Mouse (Mus musculus): ENCODE measurements at regions not wholly inside any gene's neighbourhood (a gene's known extent, or its start where the extent isn't known, plus 50 kb on each side); places are given as distances from the start of the nearest gene placed in this dataset.

GRCm38 (mm10) chr11:7832376-7832775 is 618.7 kb upstream of the Igfbp3 start:
- no peaks in the 10 kb centered on the region for H3K4me1 ChIP-seq (ENCODE audit: insufficient read depth, low read length)
- H3K27me3 ChIP-seq (ENCODE audit: insufficient read depth, low read length): no peaks in the 10 kb centered on the region
- ATAC-seq (ENCODE audit: low FRiP score, low TSS enrichment): no peak
- 66% methylated on average over 8 of the region's 8 CpGs for WGBS
- H3K36me3 ChIP-seq (ENCODE audit: insufficient read depth, low read length): no peaks in the 10 kb centered on the region
- H3K4me3 ChIP-seq (ENCODE audit: low read length): no peak overlapping the region
- no peak overlapping the region for H3K9ac ChIP-seq (replicated peaks; ENCODE audit: low read length)
- H3K27ac ChIP-seq (ENCODE audit: low read length): no peak overlapping the region
- H3K4me2 ChIP-seq (replicated peaks; ENCODE audit: low read depth, low read length): no peak overlapping the region
- no peaks in the 10 kb centered on the region for H3K9me3 ChIP-seq (ENCODE audit: low read length)

GRCm38 (mm10) chr11:7829770-7830169 is 616.0 kb upstream of the Igfbp3 start:
- Histone ChIP-seq H3K27me3 (ENCODE audit: insufficient read depth, low read length) (no peaks in the 10 kb centered on the region), H3K36me3 (ENCODE audit: insufficient read depth, low read length) (no peaks in the 10 kb centered on the region), H3K4me3 (ENCODE audit: low read length) (no peak overlapping the region), H3K4me1 (ENCODE audit: insufficient read depth, low read length) (no peaks in the 10 kb centered on the region), H3K27ac (ENCODE audit: low read length) (no peak overlapping the region), H3K9me3 (ENCODE audit: low read length) (no peaks in the 10 kb centered on the region), H3K9ac (replicated peaks; ENCODE audit: low read length) (no peak overlapping the region), H3K4me2 (replicated peaks; ENCODE audit: low read depth, low read length) (no peak overlapping the region)
- ATAC-seq (ENCODE audit: low FRiP score, low TSS enrichment): no peak
- WGBS: 46% methylated on average over 1 of the region's 1 CpGs

- no peaks in the 10 kb centered on the region for H3K9me3 ChIP-seq (ENCODE audit: low read length)
- H3K36me3 ChIP-seq (ENCODE audit: insufficient read depth, low read length): no peaks in the 10 kb centered on the region
- no peaks in the 10 kb centered on the region for H3K27me3 ChIP-seq (ENCODE audit: insufficient read depth, low read length)
- no peaks in the 10 kb centered on the region for H3K4me1 ChIP-seq (ENCODE audit: insufficient read depth, low read length)
- H3K27ac ChIP-seq (ENCODE audit: low read length): no peak overlapping the region
- WGBS: 87% methylated on average over 4 of the region's 4 CpGs
- no peak overlapping the region for H3K4me2 ChIP-seq (replicated peaks; ENCODE audit: low read depth, low read length)
- no peak for ATAC-seq (ENCODE audit: low FRiP score, low TSS enrichment)
- H3K4me3 ChIP-seq (ENCODE audit: low read length): no peak overlapping the region
- H3K9ac ChIP-seq (replicated peaks; ENCODE audit: low read length): no peak overlapping the region
These were observed 614.3 kb upstream of the Igfbp3 start for GRCm38 (mm10) chr11:7828001-7828400.

- H3K27ac ChIP-seq (ENCODE audit: low read length): no peak overlapping the region
- no peak overlapping the region for H3K4me2 ChIP-seq (replicated peaks; ENCODE audit: low read depth, low read length)
- WGBS: 80% methylated on average over 1 of the region's 1 CpGs
- no peak overlapping the region for H3K9ac ChIP-seq (replicated peaks; ENCODE audit: low read length)
- no peaks in the 10 kb centered on the region for H3K9me3 ChIP-seq (ENCODE audit: low read length)
- H3K4me3 ChIP-seq (ENCODE audit: low read length): no peak overlapping the region
- H3K27me3 ChIP-seq (ENCODE audit: insufficient read depth, low read length): no peaks in the 10 kb centered on the region
- no peak for ATAC-seq (ENCODE audit: low FRiP score, low TSS enrichment)
- H3K36me3 ChIP-seq (ENCODE audit: insufficient read depth, low read length): no peaks in the 10 kb centered on the region
- H3K4me1 ChIP-seq (ENCODE audit: insufficient read depth, low read length): no peaks in the 10 kb centered on the region
These were observed 613.7 kb upstream of the Igfbp3 start for GRCm38 (mm10) chr11:7827402-7827801.

GRCm38 (mm10) chr11:7815750-7816149 is 602.0 kb upstream of the Igfbp3 start:
- Histone ChIP-seq H3K4me3 (ENCODE audit: low read length) (no peak overlapping the region), H3K4me1 (ENCODE audit: insufficient read depth, low read length) (no peaks in the 10 kb centered on the region), H3K27ac (ENCODE audit: low read length) (no peak overlapping the region), H3K27me3 (ENCODE audit: insufficient read depth, low read length) (no peaks in the 10 kb centered on the region), H3K9me3 (ENCODE audit: low read length) (no peaks in the 10 kb centered on the region), H3K36me3 (ENCODE audit: insufficient read depth, low read length) (no peaks in the 10 kb centered on the region), H3K4me2 (replicated peaks; ENCODE audit: low read depth, low read length) (no peak overlapping the region), H3K9ac (replicated peaks; ENCODE audit: low read length) (no peak overlapping the region)
- 91% methylated on average over 5 of the region's 5 CpGs for WGBS
- no peak for ATAC-seq (ENCODE audit: low FRiP score, low TSS enrichment)

- no peaks in the 10 kb centered on the region for H3K36me3 ChIP-seq (ENCODE audit: insufficient read depth, low read length)
- H3K27me3 ChIP-seq (ENCODE audit: insufficient read depth, low read length): no peaks in the 10 kb centered on the region
- no peaks in the 10 kb centered on the region for H3K9me3 ChIP-seq (ENCODE audit: low read length)
- WGBS: 81% methylated on average over 2 of the region's 2 CpGs
- H3K9ac ChIP-seq (replicated peaks; ENCODE audit: low read length): no peak overlapping the region
- no peak overlapping the region for H3K27ac ChIP-seq (ENCODE audit: low read length)
- H3K4me2 ChIP-seq (replicated peaks; ENCODE audit: low read depth, low read length): no peak overlapping the region
- no peak overlapping the region for H3K4me3 ChIP-seq (ENCODE audit: low read length)
- H3K4me1 ChIP-seq (ENCODE audit: insufficient read depth, low read length): no peaks in the 10 kb centered on the region
- ATAC-seq (ENCODE audit: low FRiP score, low TSS enrichment): no peak
These were observed 600.8 kb upstream of the Igfbp3 start for GRCm38 (mm10) chr11:7814556-7814955.

- no peaks in the 10 kb centered on the region for H3K4me1 ChIP-seq (ENCODE audit: insufficient read depth, low read length)
- no peak for ATAC-seq (ENCODE audit: low FRiP score, low TSS enrichment)
- H3K27me3 ChIP-seq (ENCODE audit: insufficient read depth, low read length): no peaks in the 10 kb centered on the region
- H3K9ac ChIP-seq (replicated peaks; ENCODE audit: low read length): no peak overlapping the region
- H3K4me2 ChIP-seq (replicated peaks; ENCODE audit: low read depth, low read length): no peak overlapping the region
- H3K4me3 ChIP-seq (ENCODE audit: low read length): no peak overlapping the region
- no peaks in the 10 kb centered on the region for H3K9me3 ChIP-seq (ENCODE audit: low read length)
- H3K36me3 ChIP-seq (ENCODE audit: insufficient read depth, low read length): no peaks in the 10 kb centered on the region
- WGBS: 80% methylated on average over 2 of the region's 2 CpGs
- no peak overlapping the region for H3K27ac ChIP-seq (ENCODE audit: low read length)
These were observed 598.7 kb upstream of the Igfbp3 start for GRCm38 (mm10) chr11:7812436-7812835.

- H3K4me3 ChIP-seq (ENCODE audit: low read length): no peak overlapping the region
- 84% methylated on average over 2 of the region's 2 CpGs for WGBS
- H3K27ac ChIP-seq (ENCODE audit: low read length): no peak overlapping the region
- H3K9ac ChIP-seq (replicated peaks; ENCODE audit: low read length): no peak overlapping the region
- no peaks in the 10 kb centered on the region for H3K4me1 ChIP-seq (ENCODE audit: insufficient read depth, low read length)
- no peak for ATAC-seq (ENCODE audit: low FRiP score, low TSS enrichment)
- no peak overlapping the region for H3K4me2 ChIP-seq (replicated peaks; ENCODE audit: low read depth, low read length)
- H3K9me3 ChIP-seq (ENCODE audit: low read length): no peaks in the 10 kb centered on the region
- H3K27me3 ChIP-seq (ENCODE audit: insufficient read depth, low read length): no peaks in the 10 kb centered on the region
- H3K36me3 ChIP-seq (ENCODE audit: insufficient read depth, low read length): no peaks in the 10 kb centered on the region
These were observed 596.0 kb upstream of the Igfbp3 start for GRCm38 (mm10) chr11:7809741-7810140.

- H3K27ac ChIP-seq (ENCODE audit: low read length): no peak overlapping the region
- H3K4me3 ChIP-seq (ENCODE audit: low read length): no peak overlapping the region
- no peaks in the 10 kb centered on the region for H3K36me3 ChIP-seq (ENCODE audit: insufficient read depth, low read length)
- no peak for ATAC-seq (ENCODE audit: low FRiP score, low TSS enrichment)
- no peak overlapping the region for H3K4me2 ChIP-seq (replicated peaks; ENCODE audit: low read depth, low read length)
- no peaks in the 10 kb centered on the region for H3K4me1 ChIP-seq (ENCODE audit: insufficient read depth, low read length)
- no peak overlapping the region for H3K9ac ChIP-seq (replicated peaks; ENCODE audit: low read length)
- WGBS: 90% methylated on average over 5 of the region's 5 CpGs
- H3K27me3 ChIP-seq (ENCODE audit: insufficient read depth, low read length): no peaks in the 10 kb centered on the region
- no peaks in the 10 kb centered on the region for H3K9me3 ChIP-seq (ENCODE audit: low read length)
These were observed 582.6 kb upstream of the Igfbp3 start for GRCm38 (mm10) chr11:7796373-7796772.

- no peak overlapping the region for H3K4me2 ChIP-seq (replicated peaks; ENCODE audit: low read depth, low read length)
- no peak for ATAC-seq (ENCODE audit: low FRiP score, low TSS enrichment)
- no peaks in the 10 kb centered on the region for H3K9me3 ChIP-seq (ENCODE audit: low read length)
- no peak overlapping the region for H3K27ac ChIP-seq (ENCODE audit: low read length)
- WGBS: 48% methylated on average over 1 of the region's 1 CpGs
- H3K4me1 ChIP-seq (ENCODE audit: insufficient read depth, low read length): no peaks in the 10 kb centered on the region
- no peak overlapping the region for H3K9ac ChIP-seq (replicated peaks; ENCODE audit: low read length)
- no peak overlapping the region for H3K4me3 ChIP-seq (ENCODE audit: low read length)
- H3K36me3 ChIP-seq (ENCODE audit: insufficient read depth, low read length): no peaks in the 10 kb centered on the region
- no peaks in the 10 kb centered on the region for H3K27me3 ChIP-seq (ENCODE audit: insufficient read depth, low read length)
These were observed 580.5 kb upstream of the Igfbp3 start for GRCm38 (mm10) chr11:7794206-7794605.

Data from kidney, embryonic 16.5 days (tissue).